In the genomic region with DNA sequence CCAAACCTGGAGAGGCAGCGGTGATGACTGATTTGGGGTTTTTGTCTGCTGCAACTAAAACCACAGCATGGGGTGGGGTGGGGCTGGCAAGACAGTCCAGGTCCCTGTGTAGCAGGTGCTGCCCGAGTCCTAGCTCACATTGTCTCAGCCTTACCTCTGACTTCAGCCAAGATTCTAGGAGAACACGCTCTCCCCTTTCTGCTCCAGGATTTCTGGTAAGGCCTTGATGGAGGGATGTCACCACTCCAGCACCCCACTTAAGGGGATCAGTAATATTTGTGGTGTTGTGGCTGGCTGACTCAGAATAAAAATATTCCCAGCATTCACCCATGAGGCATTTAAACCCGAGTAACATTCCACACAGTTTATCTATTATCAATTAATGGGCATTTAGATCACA, we compare ENCODE assay signal across 17 mouse cellular contexts. TPM values are rescaled to one million over a fixed set of nuclear protein-coding genes. Genes with fewer than 3 reads are reported as not detected.
"Had no signal": no experiment of that assay in that cellular context is flagged by ENCODE, and none has a peak within 500 bp of the region (broad histone marks: within the 10 kb centered on the region; RNA-seq: fewer than 3 reads in every experiment).

No protein-coding gene starts in this region.

- H3K4me2 ChIP-seq: kidney, embryonic 15.5 days; liver, embryonic 13.5 days; lung, embryonic 14.5 days; midbrain, embryonic 12.5 days; midbrain, embryonic 15.5 days; neural tube, embryonic 13.5 days had no signal

- H3K9me3 ChIP-seq: kidney, embryonic 15.5 days; liver, embryonic 13.5 days; midbrain, embryonic 12.5 days; midbrain, embryonic 15.5 days had no signal

- ATAC-seq: lung, postnatal 0 days; midbrain, embryonic 15.5 days had no signal

- DNase-seq: kidney, adult 8-10 months; kidney, postnatal 10 days; kidney, postnatal 36 days; liver, embryonic 13.5 days; lung, embryonic 14.5 days; retina, postnatal 1 day; thymus, adult 18-20 months; thymus, postnatal 4 days had no signal

- H3K27me3 ChIP-seq: kidney, embryonic 15.5 days; liver, embryonic 13.5 days; midbrain, embryonic 12.5 days; midbrain, embryonic 15.5 days; neural tube, embryonic 13.5 days had no signal

- H3K4me1 ChIP-seq: midbrain, embryonic 12.5 days; midbrain, embryonic 15.5 days; neural tube, embryonic 13.5 days had no signal

- H3K4me3 ChIP-seq: kidney, embryonic 15.5 days; liver, embryonic 13.5 days; midbrain, embryonic 12.5 days; midbrain, embryonic 15.5 days; neural tube, embryonic 13.5 days had no signal

- H3K9ac ChIP-seq: kidney, embryonic 15.5 days; liver, embryonic 13.5 days; lung, embryonic 14.5 days; midbrain, embryonic 12.5 days; midbrain, embryonic 15.5 days; neural tube, embryonic 13.5 days had no signal

- H3K36me3 ChIP-seq: kidney, embryonic 15.5 days; liver, embryonic 13.5 days; midbrain, embryonic 12.5 days; midbrain, embryonic 15.5 days; neural tube, embryonic 13.5 days had no signal

- H3K27ac ChIP-seq: kidney, embryonic 15.5 days; liver, embryonic 13.5 days; macrophage; midbrain, embryonic 12.5 days; midbrain, embryonic 15.5 days; neural tube, embryonic 13.5 days had no signal

RNA-seq across cellular contexts. Expression of a gene that starts 11.6 kb away (rescaled TPM):
- total RNA-seq: megakaryocyte, adult 5-6 weeks; neutrophil, adult 5-6 weeks had no signal
- polyA plus RNA-seq: limb, embryonic 11.5 days; liver, embryonic 13.5 days; lung, embryonic 14.5 days; macrophage; midbrain, embryonic 12.5 days; midbrain, embryonic 15.5 days; neural tube, embryonic 13.5 days had no signal

RNA-seq across cellular contexts. Expression of a gene that starts 12.2 kb away (rescaled TPM):
- total RNA-seq: megakaryocyte, adult 5-6 weeks; neutrophil, adult 5-6 weeks had no signal
- polyA plus RNA-seq: macrophage had no signal
